Mouse (Mus musculus): ENCODE data around the gene Rab3ip. TPM values are rescaled to one million over a fixed set of nuclear protein-coding genes. Genes with fewer than 3 reads are reported as not detected.
A peak's percentile ranks its signal among the peaks of the same experiment; 100 is the strongest.

Gene Rab3ip
- total RNA-seq, 1 experiment from 2014 or later = 22.9 TPM

DNA sequence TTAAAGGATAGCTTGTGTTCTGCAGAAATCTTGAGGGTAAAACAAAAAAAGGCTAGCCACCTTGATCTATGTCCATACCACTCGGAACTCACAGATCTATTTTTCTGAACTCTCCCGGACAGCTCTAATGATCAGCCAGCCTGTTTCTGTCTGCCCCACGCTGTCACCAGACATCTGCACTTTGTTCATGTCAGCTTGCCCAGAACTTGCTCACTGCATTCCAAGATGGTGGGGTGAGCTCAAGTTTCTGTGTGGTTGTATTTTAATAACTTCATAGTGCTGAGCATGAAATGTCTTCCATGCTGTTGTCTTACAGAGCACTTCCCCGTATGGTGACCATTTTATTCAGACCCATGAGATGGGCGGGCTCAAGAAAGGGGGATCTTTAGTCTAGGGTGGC, 14.7 kb upstream of the Rab3ip start:
- no peak for ATAC-seq (replicated peaks in 1 of 2; ENCODE audit: insufficient read depth in 1 of 2, low FRiP score in 2 of 2, low TSS enrichment in 1 of 2, low read depth in 1 of 2, poor library complexity in 2 of 2, severe bottlenecking in 2 of 2)

DNA sequence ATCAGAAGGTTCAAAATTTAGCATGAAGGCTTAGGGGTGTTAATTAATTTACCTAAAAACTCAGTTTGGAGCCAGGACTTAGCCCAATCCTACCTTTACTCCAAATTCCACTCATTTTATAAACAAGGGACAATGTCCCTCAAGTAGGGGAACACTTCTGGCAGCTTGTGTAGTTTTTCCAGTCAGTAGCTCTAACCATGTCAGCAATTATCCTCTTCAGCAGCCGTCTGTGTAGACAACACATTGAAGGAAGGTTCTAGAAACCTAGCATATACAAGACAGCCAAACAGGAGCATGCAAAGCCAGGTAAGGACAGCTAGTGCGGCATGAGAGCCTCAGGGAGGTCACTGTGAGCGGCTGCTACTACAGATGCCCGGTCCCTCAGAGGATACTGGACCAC, 14.0 kb upstream of the Rab3ip start:
- ATAC-seq (replicated peaks in 1 of 2; ENCODE audit: insufficient read depth in 1 of 2, low FRiP score in 2 of 2, low TSS enrichment in 1 of 2, low read depth in 1 of 2, poor library complexity in 2 of 2, severe bottlenecking in 2 of 2) = no peak

DNA sequence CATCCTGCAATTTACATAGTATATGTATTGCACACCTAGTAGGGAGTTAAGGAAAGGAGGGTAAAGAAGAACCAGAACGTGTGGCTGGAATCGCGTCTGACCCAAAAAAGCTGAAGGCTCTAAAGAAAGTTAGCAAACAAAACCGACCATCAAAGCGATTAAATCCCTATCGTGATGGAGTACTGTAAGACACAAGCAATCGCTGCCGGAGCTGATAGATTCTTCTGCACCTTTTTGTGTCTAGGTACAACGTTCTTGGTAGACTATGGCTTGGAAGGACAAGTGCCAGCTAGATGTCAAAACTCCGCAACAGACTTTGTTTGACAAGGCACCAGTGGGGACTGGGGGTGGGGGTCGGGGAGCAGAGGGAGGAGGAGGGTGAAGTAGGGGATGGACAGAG, 13.5 kb upstream of the Rab3ip start:
- no peak for ATAC-seq (replicated peaks in 1 of 2; ENCODE audit: insufficient read depth in 1 of 2, low FRiP score in 2 of 2, low TSS enrichment in 1 of 2, low read depth in 1 of 2, poor library complexity in 2 of 2, severe bottlenecking in 2 of 2)

DNA sequence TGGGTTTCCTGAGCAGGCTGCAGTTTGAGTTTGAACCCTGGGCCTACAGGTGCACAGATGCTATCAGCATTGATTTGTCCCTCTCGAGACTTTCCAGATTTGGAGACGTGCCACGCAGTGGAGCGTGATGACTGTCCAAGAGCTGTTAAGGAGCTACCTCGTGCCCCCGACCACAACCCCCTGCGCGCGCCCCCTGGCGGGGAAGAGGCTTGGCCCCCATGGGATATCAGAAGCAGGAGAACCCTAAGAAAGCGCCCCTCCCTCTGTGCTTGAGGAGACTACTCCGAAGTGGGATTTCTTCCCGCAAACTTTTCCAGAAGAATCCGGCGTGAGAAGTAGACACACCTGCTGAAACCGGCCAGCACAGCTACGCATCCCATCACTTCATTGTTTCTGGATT, 12.2 kb upstream of the Rab3ip start:
- ATAC-seq (replicated peaks in 1 of 2; ENCODE audit: insufficient read depth in 1 of 2, low FRiP score in 2 of 2, low TSS enrichment in 1 of 2, low read depth in 1 of 2, poor library complexity in 2 of 2, severe bottlenecking in 2 of 2) = no peak

DNA sequence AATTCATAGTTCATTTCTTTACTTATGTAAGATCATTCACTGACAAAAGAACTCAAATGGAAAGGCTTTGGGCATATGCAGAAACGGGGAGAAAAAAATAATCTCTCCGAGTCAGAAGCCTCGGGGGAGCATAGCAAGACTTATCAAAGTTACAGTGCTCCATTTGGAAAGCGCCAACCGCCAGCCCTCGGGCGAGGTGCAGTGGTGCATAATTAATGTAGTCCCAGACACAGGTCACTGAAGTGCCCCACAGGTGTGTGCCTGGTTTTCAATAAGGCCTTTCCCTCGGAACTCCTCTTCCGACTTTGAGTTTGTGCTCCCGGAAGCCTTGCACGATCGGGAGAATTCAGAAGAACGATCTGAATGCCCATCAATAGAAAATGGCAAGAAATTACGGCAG, 11.6 kb upstream of the Rab3ip start:
- ATAC-seq (replicated peaks in 1 of 2; ENCODE audit: insufficient read depth in 1 of 2, low FRiP score in 2 of 2, low TSS enrichment in 1 of 2, low read depth in 1 of 2, poor library complexity in 2 of 2, severe bottlenecking in 2 of 2) = no peak

DNA sequence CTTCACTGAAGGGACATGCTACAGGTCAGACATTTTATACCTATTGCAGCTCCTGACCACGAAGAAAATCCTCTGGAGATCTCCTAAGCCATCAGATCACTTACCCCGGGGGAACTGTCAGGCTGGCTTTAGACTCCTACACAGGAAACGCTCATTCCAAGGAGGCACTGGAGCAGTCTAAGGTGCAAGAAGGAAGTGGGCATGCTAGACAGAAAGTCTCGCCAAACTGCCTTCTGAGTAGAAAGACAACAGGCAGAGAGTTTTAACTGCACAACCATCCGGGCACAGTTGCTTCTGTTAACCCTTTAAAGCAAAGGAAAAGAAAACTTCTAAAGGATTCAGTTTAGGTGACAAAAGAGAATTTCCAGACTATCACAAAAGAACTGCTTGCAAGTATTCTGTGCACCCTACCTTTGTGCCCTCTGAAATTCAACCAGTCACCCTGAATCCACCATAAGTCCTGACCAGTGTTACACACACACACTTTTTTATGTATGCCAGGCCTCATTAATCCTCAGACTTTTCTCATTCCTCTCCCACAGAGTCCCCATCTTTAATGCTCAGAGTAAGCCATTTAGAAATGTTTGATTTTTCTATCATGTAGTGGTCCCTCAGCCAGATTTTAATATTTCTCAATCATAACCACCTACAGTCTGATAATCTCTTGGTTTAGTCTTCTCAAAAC, 7.4 kb upstream of the Rab3ip start:
- ATAC-seq (replicated peaks in 1 of 2; ENCODE audit: insufficient read depth in 1 of 2, low FRiP score in 2 of 2, low TSS enrichment in 1 of 2, low read depth in 1 of 2, poor library complexity in 2 of 2, severe bottlenecking in 2 of 2) = no peak

DNA sequence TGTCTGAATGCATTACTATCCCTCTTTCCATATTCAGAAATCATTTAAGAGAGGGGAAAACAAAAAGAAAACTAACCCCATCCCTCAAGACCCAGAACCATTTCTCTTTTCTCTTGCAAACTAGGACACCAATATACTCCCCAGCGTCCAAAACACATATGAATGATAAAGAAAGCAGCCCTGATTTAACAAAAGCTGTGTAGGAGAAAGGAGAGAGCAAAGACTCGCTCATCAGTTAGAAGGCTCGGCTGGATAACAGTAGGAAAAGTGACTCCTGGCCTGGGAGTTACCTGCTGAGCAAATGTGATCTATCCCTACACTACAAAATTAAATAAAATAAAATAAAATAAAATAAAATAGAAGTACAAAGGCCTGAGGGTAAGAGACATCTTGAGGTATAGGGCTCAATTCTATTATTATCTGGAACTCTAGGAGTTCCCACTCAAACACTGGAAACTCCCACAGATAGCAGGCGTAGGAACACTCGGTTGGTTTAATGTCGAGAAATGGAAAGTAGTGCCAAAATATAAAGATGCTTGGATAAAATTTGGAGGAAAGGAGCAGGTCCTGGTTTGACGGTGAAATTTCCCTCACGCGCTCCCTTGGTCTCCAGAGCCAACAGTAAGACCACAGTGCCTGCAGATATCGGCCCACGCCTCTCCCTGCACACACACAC, 6.1 kb upstream of the Rab3ip start:
- ATAC-seq (replicated peaks in 1 of 2; ENCODE audit: insufficient read depth in 1 of 2, low FRiP score in 2 of 2, low TSS enrichment in 1 of 2, low read depth in 1 of 2, poor library complexity in 2 of 2, severe bottlenecking in 2 of 2) = no peak

DNA sequence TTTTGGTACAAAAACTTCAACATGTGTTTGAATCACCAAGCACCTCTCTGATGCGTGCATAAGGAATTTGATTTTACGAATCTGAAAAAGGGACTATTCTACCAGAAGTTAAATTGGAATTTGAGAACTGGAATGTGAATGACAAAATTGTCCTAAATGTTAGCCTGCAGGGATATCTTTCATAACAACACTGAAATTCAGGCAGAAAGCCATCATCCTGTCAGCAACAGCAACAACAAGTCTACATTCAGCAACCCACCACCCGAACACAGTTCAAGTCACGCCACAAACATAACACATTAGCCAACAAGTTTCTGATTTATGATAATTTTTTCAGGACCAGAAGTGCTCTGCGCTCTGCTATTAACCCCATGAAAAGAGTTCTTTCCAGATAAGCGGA, 4.6 kb upstream of the Rab3ip start:
- no peak for ATAC-seq (replicated peaks in 1 of 2; ENCODE audit: insufficient read depth in 1 of 2, low FRiP score in 2 of 2, low TSS enrichment in 1 of 2, low read depth in 1 of 2, poor library complexity in 2 of 2, severe bottlenecking in 2 of 2)

DNA sequence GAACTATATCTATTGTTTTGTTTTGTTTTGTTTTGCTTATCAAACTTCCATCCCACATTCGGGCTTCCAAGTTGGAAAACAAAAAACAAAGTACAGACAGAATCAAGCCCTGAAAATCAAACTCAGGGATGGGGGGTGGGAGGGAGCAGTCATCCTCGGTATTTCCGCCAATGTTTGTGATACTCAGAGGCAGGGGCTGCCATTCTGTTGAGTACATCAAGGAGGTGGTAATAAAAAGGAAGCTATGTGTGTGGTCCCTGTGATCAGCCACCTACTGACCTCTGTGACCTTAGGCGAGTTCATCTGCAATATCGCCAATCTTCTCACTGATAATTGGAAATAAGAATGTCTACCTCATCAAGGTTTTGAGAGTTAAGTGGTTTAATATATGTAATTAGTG, 317 bp upstream of the Rab3ip start:
- ATAC-seq (replicated peaks in 1 of 2; ENCODE audit: insufficient read depth in 1 of 2, low FRiP score in 2 of 2, low TSS enrichment in 1 of 2, low read depth in 1 of 2, poor library complexity in 2 of 2, severe bottlenecking in 2 of 2) = no peak

DNA sequence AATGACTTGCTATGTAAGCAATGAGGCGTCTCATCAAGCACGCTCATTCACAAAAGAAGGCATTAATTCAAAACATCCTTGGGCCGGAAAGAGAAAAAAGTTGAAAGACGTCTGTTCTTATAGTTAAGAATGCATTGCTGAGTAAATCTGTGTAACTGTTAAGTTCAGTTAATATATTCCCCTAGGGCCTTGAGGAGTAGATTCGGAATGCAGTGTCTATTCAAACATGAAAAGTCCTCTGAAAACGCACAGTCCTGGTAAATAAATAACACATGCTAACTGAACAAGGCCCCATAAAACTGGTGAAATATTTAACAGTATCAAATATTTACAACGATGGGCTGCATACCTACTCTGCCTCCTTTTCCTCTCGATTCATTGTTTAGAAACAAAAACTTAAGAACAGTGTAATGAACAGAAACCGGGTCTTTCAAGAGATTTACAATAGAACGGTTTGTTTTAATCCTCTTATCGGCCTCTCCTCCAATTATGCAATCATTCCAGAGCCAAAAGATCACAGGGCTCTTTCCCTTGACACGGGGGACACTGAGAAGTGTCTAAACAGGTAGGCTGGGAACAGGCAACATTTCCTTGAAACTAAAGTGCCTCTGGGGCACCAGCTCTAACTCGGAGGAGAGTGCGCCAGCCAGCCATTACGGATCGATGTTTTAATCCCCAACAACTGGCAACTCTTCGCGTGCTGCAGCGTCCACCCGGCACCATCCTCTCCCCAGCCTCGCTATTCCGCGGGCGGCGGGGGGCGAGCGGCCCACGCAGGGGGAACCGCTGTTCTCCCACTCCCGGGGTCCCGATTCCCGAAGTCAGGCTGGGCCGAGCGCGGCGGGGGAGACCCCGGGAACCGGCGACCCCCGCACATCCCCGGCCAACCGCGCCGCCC, 1.2 kb downstream of the Rab3ip start:
- ATAC-seq (replicated peaks in 1 of 2; ENCODE audit: insufficient read depth in 1 of 2, low FRiP score in 2 of 2, low TSS enrichment in 1 of 2, low read depth in 1 of 2, poor library complexity in 2 of 2, severe bottlenecking in 2 of 2) = no peak

DNA sequence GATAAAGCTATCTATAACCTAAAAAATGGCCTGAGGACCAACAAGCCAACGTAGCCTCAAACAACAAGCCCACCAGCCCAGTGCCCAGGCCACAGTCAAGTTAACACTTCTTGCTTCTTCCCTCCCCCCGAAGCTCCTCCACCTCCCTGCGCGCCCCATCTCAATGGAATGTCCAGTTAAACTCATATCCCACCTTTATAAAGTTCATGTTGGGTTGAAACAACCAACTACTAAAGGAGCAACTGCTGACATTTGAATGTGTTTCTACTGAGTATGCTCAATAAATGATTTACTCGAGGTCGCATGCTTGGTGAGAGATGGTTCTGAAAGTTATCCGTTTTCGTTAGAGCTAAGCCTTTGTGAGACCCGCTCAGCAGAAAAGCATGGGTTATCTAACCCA, 2.2 kb downstream of the Rab3ip start:
- no peak for ATAC-seq (replicated peaks in 1 of 2; ENCODE audit: insufficient read depth in 1 of 2, low FRiP score in 2 of 2, low TSS enrichment in 1 of 2, low read depth in 1 of 2, poor library complexity in 2 of 2, severe bottlenecking in 2 of 2)

DNA sequence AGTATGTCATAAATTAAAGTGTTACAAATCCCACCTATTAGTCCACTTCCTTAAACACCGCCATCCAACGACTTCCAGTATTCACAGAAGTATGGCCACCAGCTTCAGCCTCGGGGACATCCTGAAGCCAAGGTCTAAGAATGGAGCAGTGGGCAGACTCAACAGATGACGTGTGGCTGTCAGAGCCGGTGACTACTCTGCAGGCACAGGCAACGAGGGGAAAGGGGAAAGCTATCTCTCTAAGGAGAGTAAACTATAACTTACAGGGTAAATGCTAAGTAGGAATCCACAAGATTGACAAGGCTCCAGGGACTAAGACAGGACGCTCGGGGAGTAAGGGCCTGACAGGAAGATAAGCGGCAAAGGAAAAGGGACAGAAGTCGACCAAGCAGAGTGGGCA, 5.6 kb downstream of the Rab3ip start:
- ATAC-seq (replicated peaks in 1 of 2; ENCODE audit: insufficient read depth in 1 of 2, low FRiP score in 2 of 2, low TSS enrichment in 1 of 2, low read depth in 1 of 2, poor library complexity in 2 of 2, severe bottlenecking in 2 of 2) = no peak

DNA sequence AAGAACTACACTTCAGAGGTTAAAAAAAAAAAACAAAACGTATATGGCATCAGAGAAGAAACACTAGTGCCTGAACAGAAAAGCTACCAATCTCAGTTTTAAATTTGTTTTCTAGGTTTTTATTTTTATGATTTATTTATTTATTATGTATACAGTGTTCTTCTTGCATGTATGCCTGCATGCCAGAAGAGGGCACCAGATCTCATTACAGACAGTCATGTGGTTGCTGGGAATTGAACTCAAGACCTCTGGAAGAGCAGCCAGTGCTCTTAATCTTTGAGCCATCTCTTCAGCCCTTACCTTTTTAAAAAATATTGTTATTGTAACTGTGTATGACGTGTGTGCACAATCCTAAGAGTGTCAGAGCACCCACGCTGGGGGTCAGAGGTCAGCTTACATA, 6.4 kb downstream of the Rab3ip start:
- ATAC-seq (replicated peaks in 1 of 2; ENCODE audit: insufficient read depth in 1 of 2, low FRiP score in 2 of 2, low TSS enrichment in 1 of 2, low read depth in 1 of 2, poor library complexity in 2 of 2, severe bottlenecking in 2 of 2) = no peak

DNA sequence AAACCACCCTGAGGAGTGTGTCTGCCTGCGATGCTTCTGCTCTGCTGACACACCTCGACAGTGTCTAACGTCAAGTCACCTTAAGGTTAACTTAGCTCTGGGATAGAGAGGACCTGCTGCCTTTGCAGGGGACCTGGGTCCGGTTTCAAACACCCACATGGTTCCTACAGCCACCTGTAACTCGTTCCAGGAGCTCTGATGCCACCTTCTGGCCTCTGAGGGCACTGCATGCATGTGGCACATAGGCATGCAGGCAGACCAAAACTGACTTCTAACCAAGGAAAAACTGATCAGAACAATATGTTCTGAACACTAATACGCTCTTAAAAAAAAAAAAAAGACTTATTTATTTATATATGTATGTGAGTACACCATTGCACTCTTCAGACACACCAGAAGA, 7.5 kb downstream of the Rab3ip start:
- ATAC-seq (replicated peaks in 1 of 2; ENCODE audit: insufficient read depth in 1 of 2, low FRiP score in 2 of 2, low TSS enrichment in 1 of 2, low read depth in 1 of 2, poor library complexity in 2 of 2, severe bottlenecking in 2 of 2) = no peak

DNA sequence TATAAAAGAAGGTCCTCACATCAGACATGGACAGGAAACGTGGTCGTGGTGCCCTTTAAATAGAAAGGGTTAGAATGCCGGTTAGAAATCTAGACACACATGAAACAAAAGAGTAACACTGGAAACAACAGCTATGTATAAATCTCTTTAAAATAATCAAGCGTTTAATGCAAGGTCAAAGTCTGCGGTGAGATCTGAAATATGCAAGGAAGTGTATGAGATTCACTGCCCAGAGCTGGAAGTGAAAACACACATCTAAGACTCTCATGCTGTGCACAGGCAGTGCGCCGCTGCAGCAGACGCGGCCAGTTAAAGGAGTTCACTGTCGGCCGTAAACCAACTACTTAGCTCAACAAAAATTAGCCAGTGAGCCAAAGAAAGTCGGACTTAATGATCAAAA, 15.5 kb downstream of the Rab3ip start:
- ATAC-seq (replicated peaks in 1 of 2; ENCODE audit: insufficient read depth in 1 of 2, low FRiP score in 2 of 2, low TSS enrichment in 1 of 2, low read depth in 1 of 2, poor library complexity in 2 of 2, severe bottlenecking in 2 of 2) = 0 out of 4 replicates have a peak, but pooled peaks of 1 of the 2 experiments have one; percentile 25

DNA sequence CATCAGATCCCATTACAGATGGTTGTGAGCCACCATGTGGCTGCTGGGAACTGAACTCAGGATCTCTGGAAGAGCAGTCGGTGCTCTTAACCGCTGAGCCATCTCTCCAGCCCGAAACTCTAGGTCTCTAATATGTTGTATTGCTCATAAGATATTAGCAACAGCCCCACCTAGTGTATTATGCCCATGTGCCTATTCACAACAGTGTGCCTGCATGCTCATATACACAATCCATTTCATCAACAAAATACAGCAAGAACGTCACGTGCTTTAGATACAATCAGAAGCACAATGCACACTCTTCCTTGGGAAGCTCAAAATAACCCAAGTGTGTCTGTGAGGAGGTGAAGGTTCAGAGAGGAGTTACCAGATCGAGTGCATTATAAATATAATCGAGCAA, 16.8 kb downstream of the Rab3ip start:
- ATAC-seq (replicated peaks in 1 of 2; ENCODE audit: insufficient read depth in 1 of 2, low FRiP score in 2 of 2, low TSS enrichment in 1 of 2, low read depth in 1 of 2, poor library complexity in 2 of 2, severe bottlenecking in 2 of 2) = no peak

DNA sequence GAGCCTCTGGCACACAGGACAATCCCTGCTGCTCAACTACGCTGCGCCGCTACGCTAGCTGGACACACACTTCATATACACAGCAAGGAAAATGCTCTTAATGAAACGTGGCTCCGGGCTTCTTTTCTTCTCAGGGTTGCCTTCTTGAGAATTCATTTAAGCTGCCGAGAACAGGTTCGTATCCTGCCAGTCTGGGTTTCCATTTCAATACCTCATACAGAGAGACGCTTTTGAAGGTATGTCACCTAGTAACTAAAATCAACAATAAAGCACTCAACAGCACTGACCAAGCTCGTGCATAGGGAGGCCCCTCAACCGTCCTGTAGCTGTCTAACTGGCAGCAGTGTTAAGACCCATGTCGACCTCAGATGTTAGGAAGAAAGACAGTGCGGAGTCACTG, 18.2 kb downstream of the Rab3ip start:
- ATAC-seq (replicated peaks in 1 of 2; ENCODE audit: insufficient read depth in 1 of 2, low FRiP score in 2 of 2, low TSS enrichment in 1 of 2, low read depth in 1 of 2, poor library complexity in 2 of 2, severe bottlenecking in 2 of 2) = no peak

DNA sequence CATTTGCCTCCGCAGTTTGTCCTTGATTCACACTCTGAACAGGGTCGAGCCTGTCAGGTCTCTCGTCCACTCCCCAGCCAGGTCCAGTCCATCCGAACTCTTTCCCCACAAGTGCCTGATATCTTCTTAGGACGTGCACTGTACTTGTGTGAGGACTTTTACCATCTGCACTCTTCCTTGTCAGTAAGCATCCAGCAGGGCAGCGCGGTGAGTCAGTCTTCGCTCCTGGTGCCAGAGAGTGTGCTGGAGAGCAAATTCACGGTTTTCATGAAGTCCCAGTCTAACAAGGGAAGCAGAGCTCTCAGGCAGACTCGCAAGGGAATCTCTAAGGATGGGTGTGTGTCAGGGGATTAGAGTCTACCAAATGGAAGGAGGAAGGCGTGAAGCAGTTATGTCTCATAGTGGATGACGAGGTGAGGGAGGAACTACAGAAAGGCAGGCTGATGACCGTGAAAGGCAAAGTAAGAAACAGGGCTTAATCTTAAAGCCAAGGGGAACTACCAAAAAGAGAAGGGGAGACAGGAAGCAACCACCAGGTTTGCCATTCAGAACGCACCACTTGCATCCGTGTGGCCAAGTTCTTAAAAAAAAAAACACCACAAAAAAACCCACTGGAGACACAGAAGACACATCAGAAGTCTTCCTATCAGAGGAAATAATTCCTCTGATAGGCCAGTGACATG, 18.9 kb downstream of the Rab3ip start:
- peak; percentile 30 to 48; a peak in 3 of 4 replicates for ATAC-seq (replicated peaks in 1 of 2; ENCODE audit: insufficient read depth in 1 of 2, low FRiP score in 2 of 2, low TSS enrichment in 1 of 2, low read depth in 1 of 2, poor library complexity in 2 of 2, severe bottlenecking in 2 of 2)
